Mouse (Mus musculus): ENCODE data around the gene Camta1. TPM values are rescaled to one million over a fixed set of nuclear protein-coding genes. Genes with fewer than 3 reads are reported as not detected.

The Camta1 gene
- polyA plus RNA-seq, 1 experiment from 2014 or later = 78.7 TPM

- H3K36me3 ChIP-seq = no peaks in the 10 kb centered on the region
- no peaks in the 10 kb centered on the region for H3K9me3 ChIP-seq
- H3K4me1 ChIP-seq = no peaks in the 10 kb centered on the region
- no peak overlapping the region for H3K4me3 ChIP-seq
- no peak overlapping the region for H3K27ac ChIP-seq
- H3K4me2 ChIP-seq = no peak overlapping the region
- H3K9ac ChIP-seq = no peak overlapping the region
- no peaks in the 10 kb centered on the region for H3K27me3 ChIP-seq
- WGBS = 83% methylated on average over 11 of the region's 11 CpGs
- no peak for ATAC-seq (ENCODE audit: borderline replicate concordance, extremely low read depth, low FRiP score, low TSS enrichment)
Observed at GRCm38 (mm10) chr4:151702463-151702862, 159.2 kb downstream of the Camta1 start.

DNA sequence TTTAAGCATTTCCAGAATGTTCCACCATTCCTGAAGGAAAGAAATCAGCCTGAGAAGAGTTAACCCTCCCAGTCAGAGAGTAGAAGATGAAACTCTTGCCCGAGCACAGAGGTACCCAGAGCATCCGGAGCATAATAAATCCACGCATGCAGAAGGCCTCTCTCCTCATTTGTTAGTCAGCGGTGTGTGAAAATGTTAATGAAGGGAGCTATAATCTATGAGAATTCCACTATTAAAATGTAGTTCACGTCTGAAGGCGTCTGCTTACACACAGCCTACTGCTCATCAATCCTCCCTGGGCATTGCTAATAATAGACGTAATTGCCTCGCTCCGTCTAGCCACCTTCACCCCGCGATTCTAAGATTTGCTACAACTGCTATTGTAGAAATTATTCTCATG lies 165.7 kb downstream of the Camta1 start:
- Histone ChIP-seq H3K27ac (no peak overlapping the region), H3K9ac (no peak overlapping the region), H3K27me3 (no peaks in the 10 kb centered on the region), H3K4me2 (no peak overlapping the region), H3K4me1 (no peaks in the 10 kb centered on the region), H3K9me3 (no peaks in the 10 kb centered on the region), H3K4me3 (no peak overlapping the region), H3K36me3 (no peaks in the 10 kb centered on the region)
- 82% methylated on average over 11 of the region's 11 CpGs for WGBS
- no peak for ATAC-seq (ENCODE audit: borderline replicate concordance, extremely low read depth, low FRiP score, low TSS enrichment)

- no peak for ATAC-seq (ENCODE audit: borderline replicate concordance, extremely low read depth, low FRiP score, low TSS enrichment)
- H3K4me1 ChIP-seq = no peaks in the 10 kb centered on the region
- H3K27me3 ChIP-seq = no peaks in the 10 kb centered on the region
- H3K4me2 ChIP-seq = no peak overlapping the region
- no peak overlapping the region for H3K4me3 ChIP-seq
- H3K9me3 ChIP-seq = no peaks in the 10 kb centered on the region
- no peak overlapping the region for H3K9ac ChIP-seq
- WGBS = 85% methylated on average over 7 of the region's 7 CpGs
- H3K36me3 ChIP-seq = no peaks in the 10 kb centered on the region
- H3K27ac ChIP-seq = no peak overlapping the region
Observed at GRCm38 (mm10) chr4:151694531-151694930, 167.1 kb downstream of the Camta1 start.

GRCm38 (mm10) chr4:151694047-151694446 lies 167.6 kb downstream of the Camta1 start:
- Histone ChIP-seq H3K4me2 (no peak overlapping the region), H3K4me1 (no peaks in the 10 kb centered on the region), H3K27me3 (no peaks in the 10 kb centered on the region), H3K9me3 (no peaks in the 10 kb centered on the region), H3K4me3 (no peak overlapping the region), H3K27ac (no peak overlapping the region), H3K36me3 (no peaks in the 10 kb centered on the region), H3K9ac (no peak overlapping the region)
- ATAC-seq (ENCODE audit: borderline replicate concordance, extremely low read depth, low FRiP score, low TSS enrichment) = no peak
- WGBS = 88% methylated on average over 3 of the region's 3 CpGs

- whole genome bisulfite sequencing = 81% methylated on average over 12 of the region's 12 CpGs
- no peaks in the 10 kb centered on the region for H3K4me1 ChIP-seq
- H3K4me3 ChIP-seq = no peak overlapping the region
- H3K27ac ChIP-seq = no peak overlapping the region
- no peak overlapping the region for H3K9ac ChIP-seq
- no peak overlapping the region for H3K4me2 ChIP-seq
- ATAC-seq (ENCODE audit: borderline replicate concordance, extremely low read depth, low FRiP score, low TSS enrichment) = no peak
- H3K9me3 ChIP-seq = no peaks in the 10 kb centered on the region
- no peaks in the 10 kb centered on the region for H3K36me3 ChIP-seq
- H3K27me3 ChIP-seq = no peaks in the 10 kb centered on the region
Observed at GRCm38 (mm10) chr4:151690041-151690440, 171.6 kb downstream of the Camta1 start.

DNA sequence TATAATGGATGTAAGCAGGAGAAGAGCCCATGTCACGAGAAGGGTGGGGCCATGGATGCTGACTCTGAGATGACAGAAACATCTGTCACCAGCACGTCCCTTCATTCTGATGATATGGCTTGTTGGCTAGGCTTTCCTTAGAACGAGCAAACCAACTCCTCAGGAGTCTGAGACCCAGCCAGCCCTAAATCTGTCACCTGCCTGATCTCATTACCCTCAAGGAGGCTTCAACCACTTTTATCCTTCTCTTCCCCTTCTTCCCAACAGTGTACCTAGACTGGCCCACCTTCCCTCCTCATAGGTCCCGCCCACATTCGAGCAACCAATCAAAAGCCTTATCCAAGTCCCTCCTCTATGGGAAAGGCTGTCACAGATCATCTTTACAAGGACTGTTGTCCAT lies 173.5 kb downstream of the Camta1 start:
- Histone ChIP-seq H3K9ac (no peak overlapping the region), H3K4me2 (no peak overlapping the region), H3K27me3 (no peaks in the 10 kb centered on the region), H3K27ac (no peak overlapping the region), H3K36me3 (no peaks in the 10 kb centered on the region), H3K9me3 (no peaks in the 10 kb centered on the region), H3K4me1 (no peaks in the 10 kb centered on the region), H3K4me3 (no peak overlapping the region)
- no peak for ATAC-seq (ENCODE audit: borderline replicate concordance, extremely low read depth, low FRiP score, low TSS enrichment)
- WGBS = 77% methylated on average over 5 of the region's 5 CpGs

DNA sequence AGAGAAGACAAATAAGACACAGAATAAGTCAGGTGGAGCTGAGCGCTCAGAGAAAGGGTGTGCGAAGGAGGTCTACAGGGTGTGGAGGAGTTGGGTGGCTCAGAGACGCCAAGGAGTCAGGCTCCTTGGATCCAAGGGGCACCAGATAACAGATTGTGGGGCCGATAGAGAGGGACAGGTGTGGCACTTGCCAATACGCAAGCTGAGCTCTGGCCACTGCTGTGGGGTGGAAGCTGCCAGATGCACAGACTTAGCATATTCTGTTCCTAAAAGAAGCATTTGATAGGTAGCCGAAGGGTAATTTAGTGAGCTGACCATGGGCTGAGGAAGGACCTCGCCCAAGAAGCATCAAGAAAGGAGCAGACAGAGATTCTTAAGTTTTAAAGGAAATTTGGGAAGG lies 177.1 kb downstream of the Camta1 start:
- H3K9ac ChIP-seq = no peak overlapping the region
- H3K27me3 ChIP-seq = no peaks in the 10 kb centered on the region
- H3K4me1 ChIP-seq = no peaks in the 10 kb centered on the region
- ATAC-seq (ENCODE audit: borderline replicate concordance, extremely low read depth, low FRiP score, low TSS enrichment) = no peak
- no peaks in the 10 kb centered on the region for H3K36me3 ChIP-seq
- WGBS = 78% methylated on average over 7 of the region's 7 CpGs
- H3K4me2 ChIP-seq = no peak overlapping the region
- H3K27ac ChIP-seq = no peak overlapping the region
- no peak overlapping the region for H3K4me3 ChIP-seq
- H3K9me3 ChIP-seq = no peaks in the 10 kb centered on the region

GRCm38 (mm10) chr4:151682831-151683488 lies 178.7 kb downstream of the Camta1 start:
- no peaks in the 10 kb centered on the region for H3K27me3 ChIP-seq
- no peak overlapping the region for H3K27ac ChIP-seq
- no peak for ATAC-seq (ENCODE audit: borderline replicate concordance, extremely low read depth, low FRiP score, low TSS enrichment)
- H3K9ac ChIP-seq = no peak overlapping the region
- H3K4me2 ChIP-seq = no peak overlapping the region
- WGBS = 79% methylated on average over 12 of the region's 12 CpGs
- no peaks in the 10 kb centered on the region for H3K36me3 ChIP-seq
- no peaks in the 10 kb centered on the region for H3K9me3 ChIP-seq
- H3K4me1 ChIP-seq = no peaks in the 10 kb centered on the region
- H3K4me3 ChIP-seq = no peak overlapping the region

DNA sequence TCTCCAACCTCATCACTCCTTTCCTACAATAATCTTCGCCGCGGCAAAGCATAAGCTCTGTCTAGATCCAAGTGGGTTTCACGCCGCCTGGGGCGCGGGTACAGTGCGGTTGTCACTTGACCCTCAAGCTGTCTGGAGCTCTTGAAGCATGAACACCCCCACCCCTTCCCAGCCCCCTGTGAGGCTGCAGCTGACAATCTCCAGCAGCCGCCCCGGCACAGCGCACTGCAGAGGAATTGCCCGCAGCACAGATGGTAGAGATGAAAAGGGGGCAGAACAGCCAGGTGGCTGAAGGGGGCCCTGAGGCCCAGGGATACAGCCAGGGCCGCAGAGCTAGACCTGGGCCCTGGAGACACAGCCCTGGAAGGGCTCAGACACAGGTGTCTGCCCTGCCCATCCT lies 189.2 kb downstream of the Camta1 start:
- H3K4me2 ChIP-seq = no peak overlapping the region
- no peaks in the 10 kb centered on the region for H3K27me3 ChIP-seq
- H3K4me3 ChIP-seq = no peak overlapping the region
- H3K27ac ChIP-seq = no peak overlapping the region
- WGBS = 72% methylated on average over 13 of the region's 13 CpGs
- no peaks in the 10 kb centered on the region for H3K4me1 ChIP-seq
- 0 out of 2 replicates have a peak, but pooled peaks have one; percentile 50 for ATAC-seq (ENCODE audit: borderline replicate concordance, extremely low read depth, low FRiP score, low TSS enrichment)
- H3K9ac ChIP-seq = no peak overlapping the region
- H3K36me3 ChIP-seq = no peaks in the 10 kb centered on the region
- H3K9me3 ChIP-seq = no peaks in the 10 kb centered on the region

DNA sequence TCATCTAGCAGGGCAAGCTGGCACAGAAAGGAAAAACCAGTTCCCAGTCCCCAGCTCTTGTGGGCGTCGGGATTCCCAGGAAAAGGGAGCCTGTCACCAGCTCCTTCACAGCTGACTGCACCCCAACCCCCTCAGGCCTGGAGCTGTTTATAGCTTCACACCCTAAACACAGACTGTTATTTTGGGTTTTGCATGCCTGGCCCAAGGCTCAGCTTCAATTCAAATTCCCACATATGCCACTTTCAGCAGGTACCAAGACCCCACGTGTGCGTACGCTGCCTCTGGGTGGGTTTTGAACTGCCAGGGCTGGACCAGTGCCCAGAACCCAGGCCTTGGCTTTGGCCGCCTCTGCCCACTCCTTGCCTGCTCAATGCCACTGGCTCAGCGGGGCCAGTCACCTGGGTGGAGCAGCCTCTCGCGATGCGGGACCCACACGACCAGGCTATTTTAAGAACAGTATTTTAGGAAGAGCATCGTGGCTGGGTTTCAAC lies 195.2 kb downstream of the Camta1 start:
- Histone ChIP-seq H3K27me3 (no peaks in the 10 kb centered on the region), H3K9ac (no peak overlapping the region), H3K36me3 (no peaks in the 10 kb centered on the region), H3K4me1 (no peaks in the 10 kb centered on the region), H3K4me2 (no peak overlapping the region), H3K27ac (no peak overlapping the region), H3K9me3 (no peaks in the 10 kb centered on the region), H3K4me3 (no peak overlapping the region)
- 72% methylated on average over 12 of the region's 12 CpGs for WGBS
- no peak for ATAC-seq (ENCODE audit: borderline replicate concordance, extremely low read depth, low FRiP score, low TSS enrichment)

DNA sequence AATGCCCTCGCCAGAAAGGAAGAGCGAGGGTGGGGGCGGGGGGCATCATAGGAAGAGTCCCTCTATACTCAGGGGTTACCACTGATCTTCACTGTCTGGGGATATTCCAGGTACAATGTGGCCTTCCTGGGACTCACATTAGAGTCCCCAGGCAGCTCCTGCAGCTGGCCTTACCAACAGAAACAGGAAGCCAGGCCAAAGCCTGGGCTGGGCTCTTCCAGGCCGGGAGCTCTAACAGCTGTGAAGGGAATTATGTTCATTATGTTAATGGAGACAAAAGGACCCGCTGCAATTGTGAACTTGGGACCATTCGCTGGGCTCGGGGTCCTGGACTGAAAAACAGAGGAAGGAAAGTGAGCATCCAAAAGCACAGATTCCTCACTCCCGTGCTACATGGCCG lies 200.2 kb downstream of the Camta1 start:
- H3K9ac ChIP-seq = no peak overlapping the region
- no peak for ATAC-seq (ENCODE audit: borderline replicate concordance, extremely low read depth, low FRiP score, low TSS enrichment)

DNA sequence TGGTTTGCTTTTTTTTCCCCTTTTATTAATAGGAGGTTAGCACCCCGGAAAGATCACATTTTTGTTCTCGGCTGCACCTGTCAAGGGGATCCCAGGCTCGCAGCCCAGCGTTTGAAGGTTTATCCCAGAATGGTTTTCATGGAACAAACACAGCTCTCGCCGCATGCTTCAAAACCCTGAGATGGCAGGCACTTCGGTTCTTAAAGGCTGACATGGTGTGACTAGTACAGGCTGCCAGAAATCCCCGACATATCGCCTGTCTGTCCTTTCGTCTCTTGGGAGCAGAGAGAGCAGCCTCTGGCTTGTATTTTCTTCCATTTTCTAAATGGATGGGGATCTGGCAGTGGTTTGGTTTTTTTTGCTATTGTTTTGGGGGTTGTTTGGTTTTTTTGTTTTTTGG lies 205.2 kb downstream of the Camta1 start:
- Histone ChIP-seq H3K36me3 (no peaks in the 10 kb centered on the region), H3K4me3 (no peak overlapping the region), H3K4me1 (no peaks in the 10 kb centered on the region), H3K4me2 (no peak overlapping the region), H3K27ac (no peak overlapping the region), H3K27me3 (no peaks in the 10 kb centered on the region), H3K9me3 (no peaks in the 10 kb centered on the region), H3K9ac (no peak overlapping the region)
- 53% methylated on average over 10 of the region's 10 CpGs for WGBS
- no peak for ATAC-seq (ENCODE audit: borderline replicate concordance, extremely low read depth, low FRiP score, low TSS enrichment)

More for the DNA sequence above, 200.2 kb downstream of the Camta1 start:
- Histone ChIP-seq H3K4me3 (no peak overlapping the region), H3K4me2 (no peak overlapping the region), H3K27me3 (no peaks in the 10 kb centered on the region), H3K4me1 (no peaks in the 10 kb centered on the region), H3K9me3 (no peaks in the 10 kb centered on the region), H3K36me3 (no peaks in the 10 kb centered on the region), H3K27ac (no peak overlapping the region)
- WGBS = 74% methylated on average over 9 of the region's 9 CpGs

All from lung, embryonic 15.5 days (tissue).